Mouse (Mus musculus): ENCODE results near the gene Tbc1d23. TPM values are rescaled to one million over a fixed set of nuclear protein-coding genes. Genes with fewer than 3 reads are reported as not detected.

Tbc1d23 gene
- polyA plus RNA-seq (2012; rRNA removed) (5.0 and 6.6 TPM in 2 replicates), polyA plus RNA-seq (2014; fragmentation: Nextera tagmentation; extraction: Ambion mirVana) (4.8 and 5.4 TPM in 2 replicates)

DNA sequence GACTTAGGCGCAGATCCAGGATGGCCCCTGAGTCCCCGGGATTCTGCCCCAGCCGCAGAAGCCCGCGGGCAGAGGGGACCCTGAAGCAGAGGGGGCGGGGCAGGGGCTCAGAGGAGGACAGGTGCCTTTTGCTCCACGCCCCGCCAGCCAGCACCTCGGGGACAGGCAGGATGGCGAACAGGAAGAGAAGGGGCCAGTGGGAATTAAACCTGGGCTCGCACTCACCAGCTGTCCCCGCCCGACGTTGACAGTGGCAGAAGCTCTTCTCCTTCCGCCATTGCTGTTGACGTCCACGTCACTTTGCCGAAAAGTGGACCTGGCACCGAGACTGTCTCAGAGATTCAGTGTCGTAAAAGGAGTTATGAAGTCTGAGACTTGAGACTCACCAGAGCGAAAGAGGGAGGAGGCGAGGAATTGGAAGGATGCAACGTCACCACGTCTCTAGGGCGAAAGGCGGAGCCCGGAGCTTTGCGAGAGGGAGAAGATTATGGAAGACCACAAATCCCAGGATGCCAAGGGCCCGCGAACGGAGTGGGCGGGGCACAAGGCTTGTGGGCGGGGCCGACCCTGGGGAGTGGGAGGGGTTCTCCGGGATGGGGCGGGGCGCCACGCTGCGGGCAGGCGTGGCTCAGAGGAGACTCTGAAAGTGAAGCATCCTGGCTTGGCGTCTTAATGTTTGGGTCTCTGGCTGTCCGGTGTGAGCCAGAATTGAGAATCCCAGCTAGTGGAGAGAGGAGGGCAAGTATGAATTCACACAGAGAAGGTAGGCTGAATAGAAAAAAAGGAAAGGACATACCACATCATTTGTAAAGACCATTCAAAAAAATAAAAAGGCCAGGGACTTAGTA, at the start of gene Tbc1d23:
Tbc1d23 (minus strand) TSS at position 416 of the 848 bp plus-strand sequence.
- DNase-seq (ENCODE audit: low read depth in 3 of 3, low spot score in 3 of 3): peak; percentile 94 to 98 (median 94)

DNA sequence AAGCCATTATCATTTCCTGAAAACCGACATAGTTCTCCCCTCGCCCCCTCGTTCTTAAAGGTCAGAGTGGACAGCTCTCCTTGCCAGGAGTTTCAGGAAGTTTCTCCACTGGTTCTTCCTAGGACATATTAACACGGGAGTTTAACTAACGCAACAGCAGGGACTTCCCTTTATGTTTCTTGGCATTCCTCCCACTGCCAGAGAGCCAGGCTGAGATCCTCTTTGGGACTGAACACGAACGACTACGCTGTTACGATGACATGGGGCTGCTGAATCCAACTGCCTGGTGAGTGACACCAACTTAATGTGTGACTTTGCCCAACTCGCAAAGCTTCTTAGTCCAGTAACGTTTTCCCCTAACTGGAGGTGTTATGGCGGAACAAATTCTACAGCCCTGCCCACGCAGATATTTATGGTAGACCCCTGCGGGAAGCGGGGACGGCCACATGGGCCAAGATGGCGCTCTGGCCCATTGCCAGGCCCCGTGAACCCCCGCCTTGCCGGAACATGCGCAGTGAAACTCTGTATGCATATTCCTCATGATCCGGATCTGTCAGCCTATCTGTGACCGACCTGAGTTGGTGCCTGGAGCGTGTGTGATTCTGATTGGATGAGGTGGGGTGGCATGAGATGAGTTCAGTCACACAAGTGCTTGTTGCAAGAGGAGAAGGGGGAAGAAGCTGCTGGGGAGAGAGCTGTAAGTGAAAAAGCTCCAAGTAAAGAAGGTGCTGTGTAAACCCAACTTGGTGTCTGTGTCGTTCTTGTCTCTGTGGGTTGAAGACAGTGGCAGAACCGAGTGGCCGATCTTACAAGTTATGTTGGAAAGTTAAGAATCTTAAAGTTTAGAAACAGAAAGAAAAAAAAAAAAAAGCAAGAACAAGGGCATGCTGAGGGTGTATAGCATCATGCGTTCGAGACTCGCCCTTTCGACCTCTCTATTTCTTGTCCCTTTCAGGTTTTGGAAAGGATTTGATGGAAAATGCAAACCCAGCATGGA, 49.2 kb upstream of the Tbc1d23 start:
- Histone ChIP-seq H3K4me2 (ENCODE audit: low read depth) (no peak overlapping the region), H3K4me3 (ENCODE audit: insufficient read depth in 1 of 2, low read depth in 2 of 2, low read length in 2 of 2) (no peak overlapping the region), H3K27me3 (ENCODE audit: control insufficient read depth, insufficient read depth, low read length) (no peaks in the 10 kb centered on the region), H3K9me3 (ENCODE audit: control insufficient read depth, low read length) (no peaks in the 10 kb centered on the region), H3K4me1 (replicated peaks; ENCODE audit: control insufficient read depth in 2 of 2, insufficient read depth in 2 of 2, low read length in 1 of 2) (no peaks in the 10 kb centered on the region), H3K27ac (no peak overlapping the region), H3K36me3 (replicated peaks; ENCODE audit: control insufficient read depth, insufficient read depth, low read depth) (no peaks in the 10 kb centered on the region), H3K9ac (replicated peaks) (no peak overlapping the region)
- TF ChIP-seq CTCF (IDR thresholded peaks at IDR 0.05; ENCODE audit: low read depth) (no peak), EP300 (IDR thresholded peaks at IDR 0.05; ENCODE audit: low read depth) (no peak)
- 74% methylated on average over 31 of the region's 31 CpGs for WGBS (ENCODE audit: insufficient replicate concordance)
- ATAC-seq (ENCODE audit: insufficient read depth) (no peak), DNase-seq (ENCODE audit: low read depth in 3 of 3, low spot score in 3 of 3) (no peak)

More for the DNA sequence above, at the start of gene Tbc1d23:
- Histone ChIP-seq H3K4me1 (replicated peaks; ENCODE audit: control insufficient read depth in 2 of 2, insufficient read depth in 2 of 2, low read length in 1 of 2) (peaks cover 4 to 7% of the 10 kb centered on the region in 2 experiments), H3K4me3 (ENCODE audit: insufficient read depth in 1 of 2, low read depth in 2 of 2, low read length in 2 of 2) (peak within 1 kb of the TSS; percentile 82 to 89), H3K27me3 (ENCODE audit: control insufficient read depth, insufficient read depth, low read length) (no peaks in the 10 kb centered on the region), H3K9me3 (ENCODE audit: control insufficient read depth, low read length) (no peaks in the 10 kb centered on the region), H3K27ac (peak within 1 kb of the TSS; percentile 31), H3K36me3 (replicated peaks; ENCODE audit: control insufficient read depth, insufficient read depth, low read depth) (no peaks in the 10 kb centered on the region), H3K9ac (replicated peaks) (peak within 1 kb of the TSS; percentile 85), H3K4me2 (ENCODE audit: low read depth) (peak within 1 kb of the TSS; percentile 85)
- TF ChIP-seq EP300 (IDR thresholded peaks at IDR 0.05; ENCODE audit: low read depth) (no peak), CTCF (IDR thresholded peaks at IDR 0.05; ENCODE audit: low read depth) (no peak)
- ATAC-seq (ENCODE audit: insufficient read depth): peak; percentile 99
- WGBS (ENCODE audit: insufficient replicate concordance): under 1% methylated on average over 42 of the region's 42 CpGs

DNA sequence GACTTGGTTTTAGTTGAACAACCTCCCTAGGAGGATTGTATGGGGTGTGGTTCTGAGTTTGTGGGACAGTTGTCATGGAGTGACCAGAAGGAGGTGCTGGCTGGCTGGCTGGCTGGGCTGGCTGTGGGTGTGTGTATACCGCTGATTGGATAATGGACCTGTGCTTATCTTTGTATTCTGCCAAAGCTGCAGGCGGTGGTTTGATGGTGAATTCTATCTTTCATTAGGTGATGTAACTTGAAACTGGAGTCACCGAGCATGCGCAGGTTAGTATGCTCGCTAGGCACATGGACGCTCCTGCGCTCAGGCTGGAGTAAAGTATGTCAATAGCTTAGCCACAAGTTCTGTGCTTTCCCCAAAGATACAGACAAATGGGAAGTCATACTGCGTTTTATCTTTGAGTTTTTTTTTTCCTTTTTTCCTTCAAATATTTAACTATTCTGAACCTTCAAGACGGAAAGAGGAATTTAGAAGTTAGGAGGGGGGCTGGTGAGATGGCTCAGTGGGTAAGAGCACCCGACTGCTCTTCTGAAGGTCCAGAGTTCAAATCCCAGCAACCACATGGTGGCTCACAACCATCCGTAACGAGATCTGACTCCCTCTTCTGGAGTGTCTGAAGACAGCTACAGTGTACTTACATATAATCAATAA, 47.8 kb upstream of the Tbc1d23 start:
- no peaks in the 10 kb centered on the region for H3K9me3 ChIP-seq (ENCODE audit: control insufficient read depth, low read length)
- no peak for ATAC-seq (ENCODE audit: insufficient read depth)
- 63% methylated on average over 10 of the region's 12 CpGs for WGBS (ENCODE audit: insufficient replicate concordance)
- no peak overlapping the region for H3K9ac ChIP-seq (replicated peaks)
- no peaks in the 10 kb centered on the region for H3K27me3 ChIP-seq (ENCODE audit: control insufficient read depth, insufficient read depth, low read length)
- H3K4me1 ChIP-seq (replicated peaks; ENCODE audit: control insufficient read depth in 2 of 2, insufficient read depth in 2 of 2, low read length in 1 of 2): no peaks in the 10 kb centered on the region
- no peak overlapping the region for H3K4me3 ChIP-seq (ENCODE audit: insufficient read depth in 1 of 2, low read depth in 2 of 2, low read length in 2 of 2)
- no peak overlapping the region for H3K27ac ChIP-seq
- DNase-seq (ENCODE audit: low read depth in 3 of 3, low spot score in 3 of 3): no peak
- TF ChIP-seq EP300 (IDR thresholded peaks at IDR 0.05; ENCODE audit: low read depth): no peak
- no peak for TF ChIP-seq CTCF (IDR thresholded peaks at IDR 0.05; ENCODE audit: low read depth)
- no peaks in the 10 kb centered on the region for H3K36me3 ChIP-seq (replicated peaks; ENCODE audit: control insufficient read depth, insufficient read depth, low read depth)
- no peak overlapping the region for H3K4me2 ChIP-seq (ENCODE audit: low read depth)

DNA sequence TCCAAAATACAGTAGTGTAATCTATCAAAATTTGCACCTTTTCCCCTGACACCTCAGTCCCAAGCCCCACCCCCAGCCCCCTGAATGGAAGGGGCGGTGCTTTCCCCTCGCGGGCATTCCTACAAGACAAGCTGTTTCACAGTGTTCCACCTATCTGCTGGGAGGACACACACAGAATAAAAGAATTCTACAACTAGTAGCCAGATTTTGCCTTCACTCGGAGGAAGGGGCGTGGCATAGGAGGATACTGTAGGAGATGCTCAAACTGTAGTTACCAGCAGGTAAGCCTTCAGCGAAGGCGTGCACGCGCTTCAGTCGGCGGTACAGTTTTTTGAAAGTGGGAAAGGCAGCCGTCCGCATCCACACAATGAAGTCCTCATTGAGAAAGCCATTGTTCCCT, 38.4 kb upstream of the Tbc1d23 start:
- Histone ChIP-seq H3K4me3 (ENCODE audit: insufficient read depth in 1 of 2, low read depth in 2 of 2, low read length in 2 of 2) (no peak overlapping the region), H3K4me1 (replicated peaks; ENCODE audit: control insufficient read depth in 2 of 2, insufficient read depth in 2 of 2, low read length in 1 of 2) (no peaks in the 10 kb centered on the region), H3K36me3 (replicated peaks; ENCODE audit: control insufficient read depth, insufficient read depth, low read depth) (no peaks in the 10 kb centered on the region), H3K9ac (replicated peaks) (no peak overlapping the region), H3K27me3 (ENCODE audit: control insufficient read depth, insufficient read depth, low read length) (no peaks in the 10 kb centered on the region), H3K4me2 (ENCODE audit: low read depth) (no peak overlapping the region), H3K27ac (no peak overlapping the region), H3K9me3 (ENCODE audit: control insufficient read depth, low read length) (no peaks in the 10 kb centered on the region)
- ATAC-seq (ENCODE audit: insufficient read depth) (no peak), DNase-seq (ENCODE audit: low read depth in 3 of 3, low spot score in 3 of 3) (no peak)
- TF ChIP-seq CTCF (IDR thresholded peaks at IDR 0.05; ENCODE audit: low read depth) (no peak), EP300 (IDR thresholded peaks at IDR 0.05; ENCODE audit: low read depth) (no peak)
- WGBS (ENCODE audit: insufficient replicate concordance): 81% methylated on average over 13 of the region's 13 CpGs

Data from liver, embryonic 14.5 days (tissue).